Mouse (Mus musculus) CH12.LX (cell line): ENCODE results near the gene Thg1l. TPM values are rescaled to one million over a fixed set of nuclear protein-coding genes. Genes with fewer than 3 reads are reported as not detected.

Experiments used
- DNase-seq: peaks from one replicate; pipeline ENCODE4 v3.0.0-alpha.2; 2013; ENCODE audit errors: extremely low read depth
- H3K27ac ChIP-seq: 2 replicates; pipeline ENCODE4 v1.5.1; 2012; ENCODE audit warnings: low read depth, mild to moderate bottlenecking, control low read depth, moderate library complexity; ENCODE audit not compliant: insufficient read depth
- H3K27me3 ChIP-seq: replicated peaks from 2 replicates; pipeline ENCODE3; 2012; ENCODE audit warnings: inconsistent platforms
- H3K36me3 ChIP-seq, 2 experiments: replicated peaks in 1 of 2; 2 replicates each; pipeline versions ENCODE3 to v1.6.1; 2012; ENCODE audit warnings: inconsistent platforms in 1 of 2, low read length in 1 of 2, mild to moderate bottlenecking in 1 of 2, mixed read lengths in 1 of 2, moderate library complexity in 1 of 2; ENCODE audit not compliant: control insufficient read depth in 1 of 2, insufficient read depth in 1 of 2
- H3K4me1 ChIP-seq, 2 experiments: 2 replicates each; pipeline ENCODE4 v1.6.1; 2012; ENCODE audit warnings: inconsistent platforms in 1 of 2, moderate library complexity in 1 of 2; ENCODE audit not compliant: insufficient read depth in 2 of 2, control insufficient read depth in 1 of 2
- H3K4me2 ChIP-seq: 2 replicates; pipeline ENCODE4 v1.6.1; 2012; ENCODE audit warnings: low read depth, mild to moderate bottlenecking, control low read depth; ENCODE audit not compliant: poor library complexity, insufficient read depth, severe bottlenecking
- H3K4me3 ChIP-seq, 3 experiments: fragments of 150-350 bp in 1 of 3; sonication (generic) in 1 of 3; replicated peaks in 1 of 3; 2 replicates each; pipeline versions ENCODE3 to v1.5.1; 2011 to 2012; ENCODE audit warnings: low read depth in 2 of 3, low read length in 2 of 3, mild to moderate bottlenecking in 2 of 3, moderate library complexity in 2 of 3, control low read depth in 1 of 3, improper control_type of control experiment in 1 of 3, inconsistent platforms in 1 of 3, mixed read lengths in 1 of 3; ENCODE audit not compliant: poor library complexity in 1 of 3
- H3K79me2 ChIP-seq: replicated peaks from 2 replicates; pipeline ENCODE4 v1.6.1; 2012; ENCODE audit warnings: mild to moderate bottlenecking, moderate library complexity; ENCODE audit not compliant: control insufficient read depth, poor library complexity, insufficient read depth, severe bottlenecking; ENCODE audit errors: extremely low read depth
- H3K9ac ChIP-seq: 2 replicates; pipeline ENCODE4 v1.6.1; 2012; ENCODE audit warnings: low read depth, mild to moderate bottlenecking, control low read depth, moderate library complexity; ENCODE audit not compliant: insufficient read depth
- H3K9me3 ChIP-seq: replicated peaks from 2 replicates; pipeline ENCODE3; 2012; ENCODE audit warnings: low read length, inconsistent platforms, mixed read lengths
- BHLHE40 ChIP-seq: IDR thresholded peaks from 2 replicates; pipeline ENCODE4 v1.6.1; 2011; ENCODE audit warnings: mild to moderate bottlenecking, low read depth, low read length, improper control_type of control experiment
- CHD1 ChIP-seq: IDR thresholded peaks from 2 replicates; pipeline ENCODE4 v1.6.1; 2012; ENCODE audit warnings: low read depth, low read length, improper control_type of control experiment, inconsistent platforms
- CTCF ChIP-seq, 2 experiments: IDR thresholded peaks in 1 of 2; conservative IDR thresholded peaks in 1 of 2; 2 replicates each; pipeline ENCODE4 v1.5.1; 2011 to 2012; ENCODE audit warnings: low read depth in 2 of 2, low read length in 2 of 2, improper control_type of control experiment in 1 of 2, inconsistent platforms in 1 of 2, mild to moderate bottlenecking in 1 of 2, moderate library complexity in 1 of 2
- E2F4 ChIP-seq: IDR thresholded peaks from 2 replicates; pipeline ENCODE4 v1.6.1; 2011; ENCODE audit warnings: low read depth, low read length, improper control_type of control experiment; ENCODE audit not compliant: insufficient replicate concordance
- IRF4 ChIP-seq: IDR thresholded peaks from 2 replicates; pipeline ENCODE4 v1.6.1; 2014; ENCODE audit warnings: low read depth, mild to moderate bottlenecking, inconsistent platforms, low read length, improper control_type of control experiment
- KAT2A ChIP-seq: IDR thresholded peaks from 2 replicates; pipeline ENCODE4 v1.6.1; 2012; ENCODE audit warnings: low read length, improper control_type of control experiment, inconsistent platforms; ENCODE audit not compliant: insufficient replicate concordance
- MAFK ChIP-seq: IDR thresholded peaks from 2 replicates; pipeline ENCODE4 v1.6.1; 2011; ENCODE audit warnings: low read length, improper control_type of control experiment; ENCODE audit not compliant: insufficient replicate concordance
- MXI1 ChIP-seq: IDR thresholded peaks from 2 replicates; pipeline ENCODE4 v1.6.1; 2011; ENCODE audit warnings: mild to moderate bottlenecking, low read depth, low read length, improper control_type of control experiment
- MYC ChIP-seq: IDR thresholded peaks from 2 replicates; pipeline ENCODE4 v1.6.1; 2011; ENCODE audit warnings: low read depth, mild to moderate bottlenecking, improper control_type of control experiment, low read length
- NELFE ChIP-seq: IDR thresholded peaks from 2 replicates; pipeline ENCODE4 v1.6.1; 2011; ENCODE audit warnings: low read depth, low read length, improper control_type of control experiment
- POLR2AphosphoS2 ChIP-seq: IDR thresholded peaks from 2 replicates; pipeline ENCODE4 v1.6.1; 2011; ENCODE audit warnings: low read depth, low read length, improper control_type of control experiment
- SIN3A ChIP-seq: IDR thresholded peaks from 2 replicates; pipeline ENCODE4 v1.6.1; 2012; ENCODE audit warnings: low read length, improper control_type of control experiment, inconsistent platforms
- SMC3 ChIP-seq: IDR thresholded peaks from 2 replicates; pipeline ENCODE4 v1.6.1; 2011; ENCODE audit warnings: low read depth, low read length, improper control_type of control experiment
- TCF12 ChIP-seq: IDR thresholded peaks from 2 replicates; pipeline ENCODE4 v1.6.1; 2014; ENCODE audit warnings: low read depth, mild to moderate bottlenecking, inconsistent platforms, low read length, improper control_type of control experiment
- UBTF ChIP-seq: IDR thresholded peaks from 2 replicates; pipeline ENCODE4 v1.6.1; 2012; ENCODE audit warnings: low read depth, mild to moderate bottlenecking, inconsistent platforms, low read length, improper control_type of control experiment, moderate library complexity
- ZKSCAN1 ChIP-seq: IDR thresholded peaks from 2 replicates; pipeline ENCODE4 v1.6.1; 2012; ENCODE audit warnings: low read depth, inconsistent platforms, low read length, improper control_type of control experiment, borderline replicate concordance
- dilution Hi-C: fragments of 300-500 bp; cut with MboI; formaldehyde crosslinking; loops from 2 replicates; pipeline ENCODE4 v1.14.3; 2020; ENCODE audit warnings: low sequenced_read_pairs; ENCODE audit not compliant: extremely low pct_unique_long_range_greater_than_20kb, extremely low pct_ligation_motif_present
- in situ Hi-C: fragments of 300-500 bp; cut with MboI; formaldehyde crosslinking; loops from 3 replicates; pipeline ENCODE4 v1.14.3; 2019; ENCODE audit warnings: low sequenced_read_pairs, low pct_ligation_motif_present, low pct_unique_long_range_greater_than_20kb, mixed read lengths
- polyA plus RNA-seq: library from polyadenylated mRNA; unstranded; fragments of >175 nt; gene quantifications from 2 replicates; pipeline ENCODE4 v1.2.1, GENCODE M21; 2012; ENCODE audit warnings: low read depth; ENCODE audit not compliant: insufficient read length
- total RNA-seq, 2 experiments: library from RNA; depleted of rRNA; stranded (reverse); fragments of 300-350 nt in 1 of 2; fragments of >200 nt in 1 of 2; gene quantifications; 2 replicates each; pipeline ENCODE4 v1.2.3; 2012 to 2014

Thg1l gene
- total and polyA plus RNA-seq, 3 experiments = 32.7 to 60.0 (median 45.6) TPM

DNA sequence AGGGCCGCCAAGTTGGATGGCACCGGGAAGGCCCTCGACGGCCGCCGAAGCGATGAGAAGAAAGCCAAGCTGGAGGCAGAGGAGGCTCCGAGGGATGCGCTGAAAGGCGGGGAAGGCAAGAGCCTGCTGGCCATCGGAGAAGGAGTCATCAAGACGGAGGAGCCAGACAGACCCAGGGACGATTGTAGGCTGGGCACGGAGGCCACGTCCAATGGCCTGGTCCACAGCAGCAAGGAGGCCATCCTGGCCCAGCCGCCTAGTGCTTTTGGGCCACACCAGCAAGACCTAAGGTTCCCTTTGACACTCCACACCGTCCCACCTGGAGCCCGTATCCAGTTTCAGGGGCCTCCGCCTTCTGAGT is 25.6 kb upstream of the Thg1l start:
- Histone ChIP-seq H3K4me3 (no peak overlapping the region), H3K9me3 (peaks cover 11% of the 10 kb centered on the region), H3K4me1 (no peaks in the 10 kb centered on the region), H3K36me3 (no peaks in the 10 kb centered on the region), H3K9ac (no peak overlapping the region), H3K27me3 (no peaks in the 10 kb centered on the region), H3K27ac (no peak overlapping the region), H3K79me2 (no peaks in the 10 kb centered on the region), H3K4me2 (no peak overlapping the region)
- dilution Hi-C loops = no loop called here
- DNase-seq = no peak
- TF ChIP-seq E2F4 (no peak), SIN3A (no peak), ZKSCAN1 (no peak), TCF12 (no peak)
- in situ Hi-C loops = no loop called here

DNA sequence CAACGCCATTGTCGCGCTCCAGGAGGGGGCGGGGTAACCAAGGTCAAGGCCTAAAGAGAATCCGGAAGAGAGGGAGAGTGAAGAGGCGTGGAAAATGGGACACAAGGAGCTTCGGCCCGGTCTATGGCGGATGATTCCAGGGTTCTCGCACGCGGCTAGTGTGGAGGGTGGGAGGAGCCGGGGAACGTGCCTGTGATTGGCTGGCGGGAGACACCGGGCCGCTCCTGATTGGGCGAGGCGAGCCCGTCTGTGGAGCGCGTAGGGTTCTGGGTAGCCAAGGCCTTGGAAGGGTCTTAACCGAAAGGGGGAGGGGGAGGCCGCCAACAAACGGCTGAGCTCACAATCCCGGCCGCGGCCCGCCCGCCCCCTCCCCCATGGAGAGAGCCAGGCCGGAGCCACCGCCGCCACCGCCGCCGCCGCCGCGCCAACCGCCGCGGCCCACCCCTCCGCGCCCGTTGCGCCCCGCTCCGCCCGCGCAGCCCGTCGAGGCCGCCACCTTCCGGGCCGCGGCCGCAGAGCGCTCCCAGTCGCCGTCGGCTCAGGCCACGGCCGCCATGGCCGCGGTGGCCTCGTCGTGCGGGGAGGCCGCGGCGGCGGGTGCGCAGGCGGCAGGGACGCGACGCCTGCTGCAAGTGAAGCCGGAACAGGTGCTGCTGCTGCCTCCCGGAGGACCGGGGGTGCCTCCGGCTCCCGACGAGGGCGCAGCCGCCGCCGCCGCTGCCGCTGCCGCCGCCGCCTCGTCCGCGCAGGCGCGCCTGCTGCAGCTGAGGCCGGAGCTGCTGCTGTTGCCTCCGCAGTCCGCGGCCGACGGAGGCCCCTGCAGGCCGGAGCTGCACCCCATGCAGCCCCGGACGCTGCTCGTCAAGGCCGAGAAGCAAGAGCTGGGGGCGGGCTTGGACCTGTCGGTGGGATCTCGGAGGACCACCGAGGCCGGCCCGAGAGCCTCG is 24.9 kb upstream of the Thg1l start, which contains the start of gene Sox30:
Gene Sox30, plus strand, starts transcription at position 365 of the 947 bp plus-strand sequence.
- H3K4me3 ChIP-seq = no peak within 1 kb of the TSS
- TF ChIP-seq IRF4 (no peak), ZKSCAN1 (no peak), CHD1 (no peak), UBTF (no peak), MYC (no peak), NELFE (no peak), KAT2A (no peak), BHLHE40 (no peak), MAFK (no peak), MXI1 (no peak), SMC3 (no peak), POLR2AphosphoS2 (no peak), SIN3A (no peak), CTCF (conservative IDR thresholded peaks at IDR 0.05 in 1 of 2, IDR thresholded peaks at IDR 0.05 in 1 of 2; ENCODE audit: low read depth in 2 of 2, low read length in 2 of 2) (no peak)
- TF ChIP-seq, all 38 proteins: peak for 0
- peaks cover 11% of the 10 kb centered on the region for H3K9me3 ChIP-seq
- H3K4me1 ChIP-seq = no peaks in the 10 kb centered on the region
- no peak for DNase-seq
- no peak within 1 kb of the TSS for H3K27ac ChIP-seq
- in situ Hi-C loops (no loop called here), dilution Hi-C loops (no loop called here)
- no peaks in the 10 kb centered on the region for H3K79me2 ChIP-seq
- no peak within 1 kb of the TSS for H3K4me2 ChIP-seq
- no peak within 1 kb of the TSS for H3K9ac ChIP-seq
- H3K36me3 ChIP-seq = no peaks in the 10 kb centered on the region
- no peaks in the 10 kb centered on the region for H3K27me3 ChIP-seq
